Mouse (Mus musculus): ENCODE data around the gene Tbx10.

- no peak for TF ChIP-seq CTCF (IDR thresholded peaks at IDR 0.05; ENCODE audit: low read depth, low read length)
- TF ChIP-seq POLR2A (IDR thresholded peaks at IDR 0.05; ENCODE audit: insufficient read depth, low read length), result no peak
These were observed 32.3 kb upstream of the Tbx10 start for GRCm38 (mm10) chr19:3960211-3960610.
